Mouse (Mus musculus) gastrocnemius, postnatal 25 days (tissue): Measurements from ENCODE around the gene Krt78. TPM values are rescaled to one million over a fixed set of nuclear protein-coding genes. Genes with fewer than 3 reads are reported as not detected.

Experiments
- DNase-seq: peaks from one replicate; pipeline ENCODE4 v3.0.0; 2022
- long read RNA-seq, 2 experiments: library from polyadenylated mRNA; stranded (forward); transcript quantifications; one replicate each; pipeline ENCODE4 v2.0.0; 2021
- total RNA-seq, 2 experiments: library from RNA; stranded (reverse); gene quantifications; 1 replicate in 1 of 2; 2 replicates in 1 of 2; pipeline ENCODE4 v1.2.3; 2021

Gene Krt78
- total RNA-seq = not detected
- long read RNA-seq, experiment 1 = 0 reads
- long read RNA-seq, experiment 2 = 0 reads

DNA sequence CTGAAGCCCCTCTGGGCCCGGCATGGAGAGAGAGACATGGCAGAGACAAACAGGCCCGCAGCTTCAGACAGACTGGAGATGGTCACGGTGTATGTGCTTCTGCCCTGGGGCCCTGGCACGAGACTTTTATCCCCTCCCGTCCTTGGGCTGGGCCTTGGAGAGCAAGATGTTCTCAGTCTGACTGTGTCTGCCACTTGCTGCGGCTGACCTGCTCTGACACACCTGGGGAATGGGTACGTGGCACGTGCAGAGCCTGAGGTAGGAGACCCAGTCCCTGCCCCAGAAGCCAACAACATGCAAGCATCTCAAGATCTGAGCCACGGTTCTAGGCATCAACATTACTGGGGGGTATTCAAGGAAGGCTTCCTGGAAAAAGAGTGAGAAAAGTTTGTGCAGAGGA lies at the start of gene Krt78:
Krt78 (minus strand) TSS at position 101 of the 400 bp plus-strand sequence.
- DNase-seq = no peak

DNA sequence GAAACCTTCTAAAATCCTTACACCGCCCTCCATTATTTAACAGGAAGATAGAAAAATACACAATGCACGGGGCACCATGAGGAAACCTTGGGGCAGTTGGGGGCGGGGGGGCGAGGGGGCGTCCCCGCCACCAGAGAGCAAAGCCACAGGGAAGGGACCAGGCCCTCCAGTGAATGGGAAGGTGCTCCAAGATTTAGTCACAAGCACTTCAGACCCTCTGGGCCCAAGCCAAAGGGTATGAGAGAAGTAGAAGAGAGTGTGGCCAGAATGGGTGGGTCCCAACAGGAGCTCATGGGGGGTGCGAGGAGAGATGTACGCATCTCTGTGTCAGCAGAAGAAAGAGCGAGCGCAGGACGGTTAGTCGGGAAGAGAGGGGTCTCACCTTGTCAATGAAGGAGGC lies 49.4 kb upstream of the Krt78 start:
- no peak for DNase-seq

DNA sequence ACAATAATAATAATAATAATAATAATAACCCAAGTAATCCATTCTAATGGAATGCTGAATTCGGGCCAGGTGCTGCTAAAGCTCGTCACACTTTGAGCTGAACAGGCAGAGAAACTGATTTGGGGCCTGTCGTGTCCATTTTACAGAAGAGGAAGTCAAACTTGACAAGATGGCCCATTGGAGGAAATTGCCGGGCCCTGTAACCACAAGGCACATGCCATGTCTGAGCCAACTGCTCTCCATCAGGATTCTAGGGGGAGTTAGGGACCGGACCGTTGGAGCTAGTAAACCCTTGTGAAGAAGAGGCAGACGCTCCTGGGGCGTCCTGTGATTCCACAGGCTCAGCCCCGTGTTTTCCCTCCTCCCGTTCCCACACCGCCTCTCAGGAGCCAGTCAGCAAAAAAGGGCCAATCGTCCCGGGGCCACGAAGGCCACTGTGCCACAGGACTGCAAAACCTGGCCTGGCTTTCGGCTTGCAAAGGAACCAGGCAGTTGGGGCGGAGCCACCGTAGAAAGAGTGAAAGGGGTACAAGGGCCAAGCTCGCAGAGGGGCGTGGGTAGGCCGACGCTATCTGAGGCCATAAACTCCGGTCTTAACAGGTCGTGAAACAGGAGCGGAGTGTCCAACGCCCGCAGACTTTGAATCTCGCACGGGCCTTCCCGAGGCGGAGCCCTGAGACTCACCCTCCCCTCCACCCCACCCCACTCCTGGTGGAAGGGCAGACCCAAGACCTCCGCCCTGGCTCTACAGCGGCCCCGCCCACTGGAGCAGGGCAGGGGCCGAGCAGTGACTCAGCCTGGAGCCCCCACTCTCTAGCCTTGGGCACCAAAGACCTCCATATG lies 48.8 kb upstream of the Krt78 start:
- peak; percentile 40 for DNase-seq

DNA sequence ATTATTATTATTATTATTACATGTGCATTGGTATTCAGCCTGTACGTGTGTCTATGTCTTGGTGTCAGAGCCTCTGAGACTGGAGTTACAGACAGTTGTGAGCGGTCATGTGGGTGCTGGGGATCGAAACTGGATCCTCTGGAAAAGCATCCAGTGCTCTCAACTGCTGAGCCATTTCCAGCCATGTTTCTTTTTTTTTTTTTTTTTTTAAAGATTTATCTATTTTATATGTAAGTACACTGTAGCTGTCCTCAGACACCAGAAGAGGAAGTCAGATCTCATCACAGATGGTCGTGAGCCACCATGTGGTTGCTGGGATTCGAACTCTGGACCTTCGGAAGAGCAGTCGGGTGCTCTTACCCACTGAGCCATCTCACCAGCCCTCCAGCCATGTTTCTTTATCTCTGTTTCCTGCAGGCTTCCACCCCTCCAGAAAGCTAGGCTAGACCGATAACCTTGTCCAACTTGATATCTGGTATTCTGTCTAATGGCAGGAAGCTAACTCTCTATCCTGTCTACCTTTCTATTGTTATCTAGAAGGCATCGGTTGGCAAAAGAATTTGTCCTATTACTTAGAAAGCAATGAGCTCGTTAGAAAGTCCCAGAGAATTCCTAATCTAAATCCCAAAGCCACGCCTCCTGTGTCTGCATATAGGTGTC lies 45.7 kb upstream of the Krt78 start:
- no peak for DNase-seq

GRCm38 (mm10) chr15:101999156-101999555 lies 45.1 kb upstream of the Krt78 start:
- no peak for DNase-seq

GRCm38 (mm10) chr15:101996450-101997078 lies 42.5 kb upstream of the Krt78 start:
- DNase-seq = peak; percentile 27

- no peak for DNase-seq
These were observed 41.6 kb upstream of the Krt78 start for GRCm38 (mm10) chr15:101995484-101996236.

- no peak for DNase-seq
These were observed 40.3 kb upstream of the Krt78 start for GRCm38 (mm10) chr15:101994365-101994764.

DNA sequence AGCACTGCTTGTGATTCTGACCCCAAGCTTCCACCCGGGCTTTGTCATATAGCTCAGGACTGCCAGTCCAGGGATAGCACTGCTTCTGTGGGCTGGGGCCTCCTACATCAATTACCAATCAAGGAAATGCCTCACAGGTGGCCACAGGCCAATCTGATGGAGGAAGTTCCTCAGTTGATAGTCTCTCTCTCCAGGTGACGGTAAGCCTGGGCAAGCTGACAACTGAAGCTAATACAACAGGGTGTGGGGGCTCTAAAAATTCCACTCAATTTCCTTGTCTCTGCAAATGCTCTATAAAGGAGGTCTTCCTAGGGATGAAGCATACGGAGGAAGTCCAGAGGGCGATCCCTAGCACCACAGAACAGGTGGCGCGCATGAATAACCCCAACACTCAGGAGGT lies 36.9 kb upstream of the Krt78 start:
- no peak for DNase-seq

DNA sequence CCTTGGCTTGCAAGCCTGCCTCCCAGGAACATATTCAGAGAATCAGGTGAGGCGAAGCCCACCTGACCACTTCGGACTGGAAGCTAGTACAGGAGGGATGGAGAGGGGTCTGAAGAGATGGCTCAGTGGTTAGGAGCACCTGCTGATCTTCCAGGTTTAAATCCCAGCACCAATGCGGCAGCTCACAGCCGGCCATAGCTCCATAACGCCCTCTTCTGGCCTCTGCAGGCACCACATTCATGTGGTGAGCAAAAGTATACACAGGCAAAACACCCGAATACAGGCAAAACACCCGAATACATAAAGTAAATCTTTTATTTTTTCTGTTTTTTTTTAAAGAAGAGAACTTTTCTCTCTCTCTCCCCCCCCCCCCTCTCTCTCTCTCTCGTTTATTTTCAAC lies 34.6 kb upstream of the Krt78 start:
- no peak for DNase-seq

GRCm38 (mm10) chr15:101988119-101988518 lies 34.0 kb upstream of the Krt78 start:
- peak; percentile 50 for DNase-seq

DNA sequence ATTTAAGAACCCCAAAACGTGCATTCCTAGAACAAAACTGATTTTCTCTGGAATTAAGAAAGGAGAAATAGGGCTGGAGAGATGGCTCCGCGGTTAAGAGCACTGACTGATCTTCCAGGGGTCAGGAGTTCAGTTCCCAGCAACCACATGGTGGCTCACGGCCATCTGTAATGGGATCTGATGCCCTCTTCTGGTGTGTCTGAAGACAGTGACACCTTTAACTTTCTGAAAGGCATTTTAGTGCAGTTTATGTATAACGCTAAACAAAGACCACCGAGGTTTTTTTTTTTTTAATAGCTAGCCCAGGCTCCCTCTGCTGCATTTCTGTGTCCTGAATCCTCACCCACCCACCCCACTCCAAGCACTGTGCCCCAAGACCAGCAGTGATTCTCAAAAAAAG lies 30.7 kb upstream of the Krt78 start:
- no peak for DNase-seq

DNA sequence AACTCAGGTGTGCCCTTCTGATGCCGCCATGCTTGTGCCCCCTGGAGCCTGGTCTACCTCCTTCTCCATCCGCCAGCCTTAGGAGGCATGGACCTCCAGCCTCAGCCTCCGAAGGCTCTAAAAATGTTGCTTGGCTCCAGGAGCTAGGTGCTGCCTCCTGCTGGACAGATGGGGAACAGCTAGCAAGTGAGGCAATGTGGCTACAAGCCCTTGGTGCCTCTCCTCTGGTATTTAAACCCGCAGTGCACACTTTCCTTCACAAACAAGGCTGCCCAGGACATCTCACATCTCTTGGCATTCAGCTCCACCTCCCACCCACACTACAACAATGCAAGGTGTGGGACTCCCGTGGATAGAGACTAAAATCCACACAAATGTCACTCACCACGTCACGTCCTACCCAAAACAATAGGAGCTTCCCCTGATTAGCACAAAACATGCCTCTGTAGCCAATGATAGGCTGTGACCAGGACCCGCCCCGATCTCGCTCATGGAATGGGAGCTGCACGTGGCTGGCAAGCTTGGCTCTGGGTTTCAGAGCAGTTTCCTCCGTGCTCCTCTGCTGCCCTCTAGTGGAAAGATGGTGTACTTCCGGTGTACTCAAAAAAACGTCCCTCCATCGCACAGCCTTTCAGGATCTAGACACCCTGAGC lies 30.0 kb upstream of the Krt78 start:
- DNase-seq = peak; percentile 86

DNA sequence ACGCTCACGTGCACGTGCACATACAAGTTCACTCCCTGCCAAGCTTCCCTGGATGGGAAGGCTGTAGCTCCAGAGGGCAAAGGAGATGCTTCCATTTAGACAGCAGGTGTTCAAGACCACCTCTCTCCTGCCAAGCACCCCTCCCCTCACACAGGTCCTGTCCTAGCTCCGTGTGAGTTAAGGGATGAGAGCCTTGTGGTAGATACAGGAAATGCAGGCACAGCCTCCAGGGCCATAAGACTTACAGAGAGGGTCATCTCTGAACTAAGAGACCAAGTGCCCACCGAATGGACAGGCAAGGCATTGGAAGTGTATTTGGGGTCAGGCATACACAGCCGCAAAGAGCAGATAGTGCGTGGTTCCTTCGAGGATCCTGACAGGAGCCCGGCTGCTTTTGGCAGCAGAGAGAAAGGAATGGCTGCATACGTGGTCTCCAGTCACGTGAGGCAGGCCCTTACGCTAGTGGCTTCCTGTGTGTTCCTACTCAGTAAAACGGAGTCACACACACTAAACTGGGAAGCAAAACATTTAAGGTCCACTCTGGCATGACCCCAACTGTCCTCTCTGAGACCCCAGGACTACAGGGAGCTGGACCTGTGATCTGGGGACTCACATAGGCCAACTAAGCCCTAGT lies 29.3 kb upstream of the Krt78 start:
- DNase-seq = no peak

- peak; percentile 41 for DNase-seq
These were observed 26.8 kb upstream of the Krt78 start for GRCm38 (mm10) chr15:101980849-101981248.

GRCm38 (mm10) chr15:101977043-101977726 lies 23.1 kb upstream of the Krt78 start:
- peak; percentile 95 for DNase-seq

- no peak for DNase-seq
These were observed 22.6 kb upstream of the Krt78 start for GRCm38 (mm10) chr15:101976641-101977040.

GRCm38 (mm10) chr15:101976023-101976422 lies 21.9 kb upstream of the Krt78 start:
- DNase-seq = peak; percentile 78

GRCm38 (mm10) chr15:101974083-101974845 lies 20.2 kb upstream of the Krt78 start:
- DNase-seq = peak; percentile 42
